Mouse (Mus musculus) lung, postnatal 0 days (tissue): ENCODE results near the gene Grin2b. TPM values are rescaled to one million over a fixed set of nuclear protein-coding genes. Genes with fewer than 3 reads are reported as not detected.
"Not testable (repeated sequence)": the region's sequence is repeated elsewhere in the genome, so short reads cannot be mapped to it uniquely, and the experiment has no call there.

ENCODE experiments used
- ATAC-seq: fragments of 200-750 bp; cut with Nextera tagmentation; 2 replicates; pipeline ENCODE4 v1.8.0; 2017; ENCODE audit warnings: moderate library complexity
- DNase-seq: peaks from one replicate; pipeline ENCODE4 v3.0.0-alpha.2; 2016; ENCODE audit warnings: low spot score
- H3K27ac ChIP-seq: fragments of 300-500 bp; sonication (generic); 2 replicates; pipeline ENCODE4 v1.5.1; 2014; ENCODE audit warnings: antibody characterized with exemption, mild to moderate bottlenecking, low read length, mixed read lengths
- H3K27me3 ChIP-seq: fragments of 300-500 bp; sonication (generic); replicated peaks from 2 replicates; pipeline ENCODE4 v1.6.1; 2014; ENCODE audit warnings: low read length, mixed read lengths; ENCODE audit not compliant: insufficient read depth
- H3K36me3 ChIP-seq: fragments of 300-500 bp; sonication (generic); 2 replicates; pipeline ENCODE4 v1.6.1; 2014; ENCODE audit warnings: low read length, mixed read lengths; ENCODE audit not compliant: insufficient read depth
- H3K4me1 ChIP-seq: fragments of 300-500 bp; sonication (generic); 2 replicates; pipeline ENCODE4 v1.6.1; 2014; ENCODE audit warnings: antibody characterized with exemption, low read depth, low read length, mixed read lengths; ENCODE audit not compliant: insufficient read depth
- H3K4me2 ChIP-seq: fragments of 300-500 bp; sonication (generic); replicated peaks from 2 replicates; pipeline ENCODE4 v1.6.1; 2014; ENCODE audit warnings: low read depth, mild to moderate bottlenecking, low read length, moderate library complexity, mixed read lengths
- H3K4me3 ChIP-seq: fragments of 300-500 bp; sonication (generic); 2 replicates; pipeline ENCODE4 v1.5.1; 2014; ENCODE audit warnings: low read depth, low read length
- H3K9ac ChIP-seq: fragments of 300-500 bp; sonication (generic); replicated peaks from 2 replicates; pipeline ENCODE4 v1.6.1; 2014; ENCODE audit warnings: low read depth, mild to moderate bottlenecking
- H3K9me3 ChIP-seq: fragments of 300-500 bp; sonication (generic); 2 replicates; pipeline ENCODE4 v1.6.1; 2016; ENCODE audit warnings: low read length, mixed read lengths
- CTCF ChIP-seq: IDR thresholded peaks from 2 replicates; pipeline ENCODE4 v1.5.1; 2016; ENCODE audit warnings: antibody characterized with exemption, mild to moderate bottlenecking
- EP300 ChIP-seq: IDR thresholded peaks from 2 replicates; pipeline ENCODE4 v1.6.1; 2016; ENCODE audit warnings: antibody characterized with exemption, mild to moderate bottlenecking, control low read depth
- WGBS: fragments of 180-500 bp; shearing (Covaris S2); extraction: QIAGEN DNeasy Blood & Tissue Kit; methylation state at CpG from one replicate; pipeline ENCODE4 v1.1.7; 2014; 5-methylcytosine and 5-hydroxymethylcytosine counted together
- polyA plus RNA-seq: library from polyadenylated mRNA; unstranded; fragments of >200 nt; fragmentation: Nextera tagmentation; extraction: Ambion mirVana; gene quantifications from 2 replicates; pipeline ENCODE4 v1.2.1, GENCODE M21; 2015

Gene Grin2b
- polyA plus RNA-seq, 1 experiment from 2014 or later = 0.50 TPM

DNA sequence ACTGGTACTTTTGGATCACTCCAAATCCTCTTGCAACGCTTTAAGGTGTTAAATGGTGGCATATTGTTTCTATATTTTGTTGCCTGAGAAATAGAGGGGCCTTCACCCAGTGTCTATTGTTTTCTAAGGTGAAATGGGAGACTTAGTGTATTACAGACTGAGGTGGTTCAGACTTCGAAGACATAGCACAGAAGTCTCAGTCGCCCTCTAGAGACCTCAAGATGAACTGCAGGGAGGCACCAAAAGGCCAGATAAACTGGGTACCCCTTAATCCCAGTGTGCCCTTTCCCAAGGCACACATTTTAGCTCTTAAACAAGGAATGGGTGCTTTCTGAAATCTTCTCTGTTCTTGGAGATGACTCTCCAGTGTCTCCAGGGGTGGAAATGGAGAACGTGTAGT lies 345.4 kb downstream of the Grin2b start:
- Histone ChIP-seq H3K4me2 (no peak overlapping the region), H3K27me3 (no peaks in the 10 kb centered on the region), H3K27ac (no peak overlapping the region), H3K9ac (no peak overlapping the region), H3K9me3 (no peaks in the 10 kb centered on the region), H3K4me1 (no peaks in the 10 kb centered on the region), H3K36me3 (no peaks in the 10 kb centered on the region), H3K4me3 (no peak overlapping the region)
- TF ChIP-seq CTCF = peak; percentile 90
- TF ChIP-seq EP300 = no peak
- ATAC-seq (no peak), DNase-seq (peak; percentile 72)
- 18% methylated on average over 4 of the region's 4 CpGs for WGBS

DNA sequence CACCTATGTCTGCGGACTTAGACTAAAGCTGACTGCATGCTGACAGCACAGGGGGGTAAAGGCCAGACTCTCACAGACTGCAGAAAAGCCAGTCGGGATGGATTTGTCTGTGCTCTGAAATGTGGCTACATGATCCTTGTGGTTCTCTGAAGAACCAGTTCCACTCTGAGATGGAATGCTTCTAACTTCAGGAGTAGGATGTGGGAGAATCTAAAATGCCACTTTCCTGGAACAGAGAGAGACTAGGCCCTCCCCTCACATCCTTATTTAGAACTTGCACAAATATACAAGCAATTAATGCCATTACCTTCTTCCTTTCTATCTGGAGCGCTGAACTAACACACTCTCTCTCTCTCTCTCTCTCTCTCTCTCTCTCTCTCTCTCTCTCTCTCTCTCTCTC lies 346.0 kb downstream of the Grin2b start:
- H3K27me3 ChIP-seq = no peaks in the 10 kb centered on the region
- 81% methylated on average over 3 of the region's 3 CpGs for WGBS

GRCm38 (mm10) chr6:135826776-135827175 lies 346.5 kb downstream of the Grin2b start:
- H3K36me3 ChIP-seq, H3K9ac ChIP-seq, H3K4me3 ChIP-seq, H3K27me3 ChIP-seq, ATAC-seq, H3K27ac ChIP-seq, H3K4me1 ChIP-seq, H3K9me3 ChIP-seq, H3K4me2 ChIP-seq: not testable (repeated sequence)
- 97% methylated on average over 7 of the region's 7 CpGs for WGBS
- DNase-seq = peak; percentile 11

More for the DNA sequence above, 346.0 kb downstream of the Grin2b start:
- no peak for DNase-seq
- Histone ChIP-seq H3K4me2 (no peak overlapping the region), H3K9ac (no peak overlapping the region), H3K4me1 (no peaks in the 10 kb centered on the region), H3K27ac (no peak overlapping the region), H3K9me3 (no peaks in the 10 kb centered on the region), H3K36me3 (no peaks in the 10 kb centered on the region), H3K4me3 (no peak overlapping the region)
- no peak for ATAC-seq
- no peak for TF ChIP-seq CTCF
- TF ChIP-seq EP300 = no peak

DNA sequence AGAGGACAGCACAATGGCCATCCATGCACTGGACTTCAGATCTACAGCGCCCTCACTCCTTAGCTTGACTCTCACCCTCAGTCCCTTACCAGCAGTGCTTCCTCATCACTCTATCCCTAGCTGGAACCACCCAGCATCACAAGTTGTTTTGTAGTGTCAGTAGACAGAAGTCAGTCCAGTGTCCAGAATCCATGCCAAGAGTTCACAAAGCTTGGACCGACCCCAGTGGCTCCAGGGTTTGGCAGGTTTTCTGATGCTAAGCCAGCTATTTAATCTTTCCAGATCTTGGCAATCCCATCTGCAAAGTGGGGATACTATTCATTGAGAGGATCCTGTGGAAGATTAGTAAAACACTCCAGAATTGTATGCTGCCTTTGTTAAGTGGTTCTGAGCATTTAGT lies 355.9 kb downstream of the Grin2b start:
- no peaks in the 10 kb centered on the region for H3K4me1 ChIP-seq
- 64% methylated on average over 2 of the region's 2 CpGs for WGBS
- no peaks in the 10 kb centered on the region for H3K36me3 ChIP-seq
- H3K4me3 ChIP-seq = no peak overlapping the region
- no peak overlapping the region for H3K9ac ChIP-seq
- H3K27ac ChIP-seq = no peak overlapping the region
- TF ChIP-seq CTCF = no peak
- TF ChIP-seq EP300 = no peak
- ATAC-seq (no peak), DNase-seq (no peak)
- no peaks in the 10 kb centered on the region for H3K27me3 ChIP-seq
- no peak overlapping the region for H3K4me2 ChIP-seq
- H3K9me3 ChIP-seq = no peaks in the 10 kb centered on the region

DNA sequence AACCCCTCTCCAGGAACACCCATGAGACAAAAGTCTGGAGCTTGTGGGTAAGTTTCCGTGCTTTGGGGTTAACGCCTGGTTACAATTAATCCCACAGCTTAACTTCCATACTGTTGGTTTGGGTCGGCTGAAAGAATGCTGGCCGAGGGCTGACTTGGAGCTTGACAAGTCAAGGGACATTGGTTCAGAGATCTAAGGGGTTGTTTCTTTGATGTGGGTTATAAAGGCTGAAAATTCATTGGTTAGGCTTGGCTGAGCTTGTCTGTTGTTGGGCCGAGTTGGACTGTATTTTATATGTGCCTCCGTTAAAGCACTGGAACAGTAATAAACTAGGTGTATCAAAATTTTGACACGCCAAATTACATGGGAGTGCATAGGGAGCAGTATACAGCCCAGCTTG lies 359.6 kb downstream of the Grin2b start:
- ATAC-seq (no peak), DNase-seq (no peak)
- H3K27ac ChIP-seq = no peak overlapping the region
- no peak overlapping the region for H3K4me3 ChIP-seq
- H3K9me3 ChIP-seq = no peaks in the 10 kb centered on the region
- H3K4me1 ChIP-seq = no peaks in the 10 kb centered on the region
- no peak for TF ChIP-seq EP300
- TF ChIP-seq CTCF = no peak
- H3K27me3 ChIP-seq = no peaks in the 10 kb centered on the region
- no peak overlapping the region for H3K4me2 ChIP-seq
- 79% methylated on average over 7 of the region's 7 CpGs for WGBS
- H3K9ac ChIP-seq = no peak overlapping the region
- H3K36me3 ChIP-seq = no peaks in the 10 kb centered on the region

- Histone ChIP-seq H3K4me1 (no peaks in the 10 kb centered on the region), H3K27ac (no peak overlapping the region), H3K9ac (no peak overlapping the region), H3K36me3 (no peaks in the 10 kb centered on the region), H3K27me3 (no peaks in the 10 kb centered on the region), H3K9me3 (no peaks in the 10 kb centered on the region), H3K4me3 (no peak overlapping the region), H3K4me2 (no peak overlapping the region)
- DNase-seq (no peak), ATAC-seq (no peak)
- WGBS = 89% methylated on average over 9 of the region's 9 CpGs
- TF ChIP-seq CTCF (no peak), EP300 (no peak)
These were observed 367.9 kb downstream of the Grin2b start for GRCm38 (mm10) chr6:135805436-135805835.

DNA sequence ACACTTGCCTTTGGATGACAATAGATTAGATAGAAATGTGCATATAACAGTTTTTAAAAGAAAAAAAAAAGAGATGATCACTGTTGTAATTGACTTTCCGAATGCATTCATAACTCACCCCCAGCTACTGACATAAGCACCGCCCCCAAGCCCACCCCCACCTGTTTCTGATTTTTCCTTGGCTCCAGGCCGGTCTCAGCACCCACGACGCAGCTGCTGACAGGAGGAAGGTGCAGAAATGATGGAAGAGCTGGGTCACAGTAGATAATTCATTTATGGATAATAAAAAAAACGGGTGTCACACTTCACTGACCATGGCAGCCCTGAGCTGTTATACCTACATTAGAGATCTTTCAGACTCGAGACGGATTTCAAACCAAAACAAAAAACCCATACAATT lies 373.4 kb downstream of the Grin2b start:
- no peak for ATAC-seq
- Histone ChIP-seq H3K9me3 (no peaks in the 10 kb centered on the region), H3K4me1 (no peaks in the 10 kb centered on the region), H3K27ac (no peak overlapping the region), H3K9ac (no peak overlapping the region), H3K4me3 (no peak overlapping the region), H3K4me2 (no peak overlapping the region), H3K36me3 (no peaks in the 10 kb centered on the region), H3K27me3 (no peaks in the 10 kb centered on the region)
- WGBS = 64% methylated on average over 8 of the region's 8 CpGs
- DNase-seq = no peak
- TF ChIP-seq CTCF (no peak), EP300 (no peak)
